Mouse (Mus musculus): ENCODE data around the gene Prkg1. TPM values are rescaled to one million over a fixed set of nuclear protein-coding genes. Genes with fewer than 3 reads are reported as not detected.

The Prkg1 gene
- polyA plus RNA-seq, 1 experiment = 7.3 TPM

DNA sequence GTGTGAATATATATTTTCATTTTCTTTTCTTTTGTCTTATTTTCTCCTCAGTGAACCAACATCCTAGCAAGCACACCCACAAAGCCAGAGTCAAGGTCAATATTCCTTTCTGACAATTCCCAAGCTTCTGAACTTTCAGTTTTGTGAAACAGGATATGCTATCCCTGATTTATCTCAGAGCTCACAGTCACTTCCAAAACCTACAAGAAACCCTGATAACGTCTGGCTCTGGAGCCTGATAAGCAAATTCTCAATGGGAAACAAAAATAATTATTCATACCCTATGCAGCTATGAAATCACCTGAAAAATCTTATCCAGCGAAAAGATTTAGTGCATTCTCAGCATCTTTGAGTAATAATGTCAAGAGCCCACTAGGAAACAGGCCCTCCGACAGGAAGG, 5.0 kb downstream of the Prkg1 start:
- 77% methylated on average over 3 of the region's 3 CpGs for WGBS
- Histone ChIP-seq H3K27ac (ENCODE audit: insufficient read depth, low read length) (no peak overlapping the region), H3K27me3 (ENCODE audit: control insufficient read depth, insufficient read depth, low read length) (peaks cover 5% of the 10 kb centered on the region; the same call in 1 of the 2 replicates), H3K4me1 (ENCODE audit: control insufficient read depth, insufficient read depth, low read length) (no peaks in the 10 kb centered on the region), H3K4me3 (replicated peaks; ENCODE audit: insufficient read depth, low read depth, low read length) (no peak overlapping the region)
- DNase-seq = no peak
- TF ChIP-seq CTCF (IDR thresholded peaks at IDR 0.05; ENCODE audit: borderline replicate concordance, insufficient read depth, low read depth, low read length) (no peak), POLR2A (IDR thresholded peaks at IDR 0.05; ENCODE audit: borderline replicate concordance, insufficient read depth, low read length) (no peak)

DNA sequence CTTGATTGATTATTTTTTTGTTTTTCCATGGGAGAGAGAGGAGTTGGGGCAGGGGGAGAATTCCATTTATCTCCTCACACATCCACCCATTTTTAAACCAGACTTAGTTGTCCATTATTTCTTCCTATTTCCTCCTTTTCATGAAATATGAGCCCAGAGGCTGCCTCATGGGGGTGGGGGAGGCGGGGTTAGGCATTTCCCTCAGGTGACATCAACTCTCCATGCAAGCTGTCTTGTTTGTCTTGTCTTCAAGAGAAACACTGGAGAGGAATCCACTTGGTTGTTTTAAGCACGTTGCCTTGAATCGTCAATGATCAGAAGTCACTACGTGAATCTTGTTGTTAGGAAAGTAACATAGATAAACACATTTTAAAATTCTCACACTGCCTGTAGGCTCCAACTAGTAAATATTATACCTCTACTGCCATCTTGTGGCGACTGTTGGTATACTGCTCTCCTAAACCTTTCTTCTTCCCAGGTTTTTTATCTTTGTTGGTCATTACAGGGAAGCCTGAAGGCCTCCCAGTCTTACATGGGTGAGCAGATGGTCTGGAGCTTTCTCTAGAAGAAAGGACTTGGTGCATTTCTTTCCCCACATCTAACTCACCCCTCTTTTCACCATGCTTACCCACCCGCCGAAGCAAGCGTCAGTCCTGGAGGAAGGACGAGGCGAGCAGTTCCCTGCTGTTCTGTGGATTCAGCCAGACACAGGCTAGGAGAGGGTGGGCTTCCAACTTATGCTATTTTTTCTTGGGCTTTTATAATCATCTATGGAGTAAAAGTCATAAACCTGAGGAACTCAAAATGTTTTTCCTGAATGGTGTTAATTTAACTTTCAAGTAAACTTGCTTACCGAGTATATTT, 8.7 kb downstream of the Prkg1 start:
- peak; percentile 22 to 27 for DNase-seq
- Histone ChIP-seq H3K27ac (ENCODE audit: insufficient read depth, low read length) (no peak overlapping the region), H3K27me3 (ENCODE audit: control insufficient read depth, insufficient read depth, low read length) (no peaks in the 10 kb centered on the region; the same call in 1 of the 2 replicates), H3K4me3 (replicated peaks; ENCODE audit: insufficient read depth, low read depth, low read length) (no peak overlapping the region), H3K4me1 (ENCODE audit: control insufficient read depth, insufficient read depth, low read length) (no peaks in the 10 kb centered on the region)
- TF ChIP-seq POLR2A (IDR thresholded peaks at IDR 0.05; ENCODE audit: borderline replicate concordance, insufficient read depth, low read length) (no peak), CTCF (IDR thresholded peaks at IDR 0.05; ENCODE audit: borderline replicate concordance, insufficient read depth, low read depth, low read length) (no peak)
- 38% methylated on average over 11 of the region's 11 CpGs for WGBS

GRCm38 (mm10) chr19:31754642-31755287, 10.1 kb downstream of the Prkg1 start:
- Histone ChIP-seq H3K27me3 (ENCODE audit: control insufficient read depth, insufficient read depth, low read length) (no peaks in the 10 kb centered on the region), H3K4me3 (replicated peaks; ENCODE audit: insufficient read depth, low read depth, low read length) (no peak overlapping the region), H3K4me1 (ENCODE audit: control insufficient read depth, insufficient read depth, low read length) (no peaks in the 10 kb centered on the region), H3K27ac (ENCODE audit: insufficient read depth, low read length) (no peak overlapping the region)
- TF ChIP-seq CTCF (IDR thresholded peaks at IDR 0.05; ENCODE audit: borderline replicate concordance, insufficient read depth, low read depth, low read length) = no peak
- no peak for TF ChIP-seq POLR2A (IDR thresholded peaks at IDR 0.05; ENCODE audit: borderline replicate concordance, insufficient read depth, low read length)
- no peak for DNase-seq
- 58% methylated on average over 9 of the region's 9 CpGs for WGBS

DNA sequence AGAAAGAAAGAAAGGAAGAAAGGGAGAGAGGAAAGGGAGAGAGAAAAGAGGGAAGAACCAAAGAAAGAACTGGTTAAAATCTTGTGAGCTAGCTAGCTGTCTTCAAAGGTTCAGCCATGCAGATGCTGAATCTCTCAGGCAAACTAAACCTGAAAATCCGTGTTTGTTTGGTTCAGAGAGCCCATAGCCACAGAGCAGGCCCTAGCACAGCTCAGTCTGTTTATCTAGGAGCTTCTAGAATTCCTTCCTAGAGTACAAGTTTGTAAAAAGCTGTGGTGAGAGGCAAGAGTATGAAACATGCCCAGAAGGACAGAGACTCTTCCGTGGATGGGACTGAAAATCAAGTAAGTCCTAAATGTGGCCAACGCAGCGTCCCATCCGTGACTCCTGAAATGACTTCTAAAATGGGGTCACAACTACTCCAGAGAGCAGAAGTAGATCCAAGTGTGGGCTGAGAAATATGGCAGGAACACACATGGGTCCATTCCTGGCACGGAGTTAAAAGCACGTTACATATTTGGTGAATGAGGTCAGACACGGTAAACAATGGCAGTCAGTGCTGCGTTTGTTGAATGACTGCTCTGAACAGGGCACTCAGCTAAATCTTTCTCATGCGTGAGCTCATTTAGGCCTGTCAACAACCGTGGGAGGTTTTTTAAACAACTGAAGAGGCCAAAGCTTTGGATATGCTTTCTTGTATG, 13.7 kb downstream of the Prkg1 start:
- TF ChIP-seq CTCF (IDR thresholded peaks at IDR 0.05; ENCODE audit: borderline replicate concordance, insufficient read depth, low read depth, low read length) (no peak), POLR2A (IDR thresholded peaks at IDR 0.05; ENCODE audit: borderline replicate concordance, insufficient read depth, low read length) (no peak)
- H3K27me3 ChIP-seq (ENCODE audit: control insufficient read depth, insufficient read depth, low read length) = no peaks in the 10 kb centered on the region
- H3K27ac ChIP-seq (ENCODE audit: insufficient read depth, low read length) = no peak overlapping the region
- no peaks in the 10 kb centered on the region for H3K4me1 ChIP-seq (ENCODE audit: control insufficient read depth, insufficient read depth, low read length)
- DNase-seq = no peak
- WGBS = 48% methylated on average over 11 of the region's 11 CpGs
- no peak overlapping the region for H3K4me3 ChIP-seq (replicated peaks; ENCODE audit: insufficient read depth, low read depth, low read length)

GRCm38 (mm10) chr19:31746635-31747034, 18.2 kb downstream of the Prkg1 start:
- Histone ChIP-seq H3K4me3 (replicated peaks; ENCODE audit: insufficient read depth, low read depth, low read length) (no peak overlapping the region), H3K27me3 (ENCODE audit: control insufficient read depth, insufficient read depth, low read length) (no peaks in the 10 kb centered on the region), H3K4me1 (ENCODE audit: control insufficient read depth, insufficient read depth, low read length) (no peaks in the 10 kb centered on the region), H3K27ac (ENCODE audit: insufficient read depth, low read length) (no peak overlapping the region)
- TF ChIP-seq CTCF (IDR thresholded peaks at IDR 0.05; ENCODE audit: borderline replicate concordance, insufficient read depth, low read depth, low read length) (peak; percentile 8; the same call in 1 of the 2 replicates), POLR2A (IDR thresholded peaks at IDR 0.05; ENCODE audit: borderline replicate concordance, insufficient read depth, low read length) (no peak)
- peak in 1 of 2 experiments; percentile 17 for DNase-seq
- 11% methylated on average over 2 of the region's 2 CpGs for WGBS

DNA sequence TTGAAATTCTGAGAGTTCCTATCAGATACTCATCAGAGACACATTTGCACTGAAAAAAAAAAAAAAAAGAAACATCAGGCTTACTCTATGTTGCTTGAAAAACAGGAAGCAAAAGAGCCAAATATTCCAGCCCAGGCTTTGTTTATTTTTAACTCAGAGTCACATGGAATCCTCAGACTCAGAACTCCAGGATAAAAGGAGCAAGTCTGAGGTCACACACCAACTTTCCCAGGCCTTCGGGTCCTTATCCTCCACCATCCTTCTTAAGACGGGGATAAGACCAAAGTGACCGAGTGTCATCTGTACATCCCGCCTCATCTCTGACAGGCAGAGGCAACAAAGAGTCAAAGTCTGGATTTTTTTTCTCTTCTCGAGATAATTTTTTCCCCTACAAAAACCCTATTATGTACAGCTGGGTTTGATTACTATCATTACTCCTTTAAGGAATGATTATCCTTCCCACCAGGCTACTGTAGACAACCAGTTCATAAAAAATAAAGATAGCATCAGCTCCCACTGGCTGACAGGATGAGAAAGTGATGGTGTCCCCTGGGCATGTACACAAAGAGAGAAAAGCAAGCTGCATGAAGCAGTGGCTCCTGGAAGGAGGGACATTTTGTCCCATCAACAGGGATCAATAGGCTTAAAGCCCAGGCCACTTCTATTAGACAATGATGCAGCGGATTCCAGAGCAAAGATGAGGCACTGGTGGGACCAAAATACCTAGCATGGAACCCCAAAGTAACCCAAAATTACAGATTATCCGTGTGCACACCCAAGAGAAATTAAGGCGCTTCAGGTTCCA, 21.4 kb downstream of the Prkg1 start:
- no peaks in the 10 kb centered on the region for H3K4me1 ChIP-seq (ENCODE audit: control insufficient read depth, insufficient read depth, low read length)
- no peak overlapping the region for H3K4me3 ChIP-seq (replicated peaks; ENCODE audit: insufficient read depth, low read depth, low read length)
- no peak for TF ChIP-seq CTCF (IDR thresholded peaks at IDR 0.05; ENCODE audit: borderline replicate concordance, insufficient read depth, low read depth, low read length)
- WGBS = 81% methylated on average over 8 of the region's 8 CpGs
- H3K27ac ChIP-seq (ENCODE audit: insufficient read depth, low read length) = no peak overlapping the region
- no peaks in the 10 kb centered on the region for H3K27me3 ChIP-seq (ENCODE audit: control insufficient read depth, insufficient read depth, low read length)
- DNase-seq = no peak

DNA sequence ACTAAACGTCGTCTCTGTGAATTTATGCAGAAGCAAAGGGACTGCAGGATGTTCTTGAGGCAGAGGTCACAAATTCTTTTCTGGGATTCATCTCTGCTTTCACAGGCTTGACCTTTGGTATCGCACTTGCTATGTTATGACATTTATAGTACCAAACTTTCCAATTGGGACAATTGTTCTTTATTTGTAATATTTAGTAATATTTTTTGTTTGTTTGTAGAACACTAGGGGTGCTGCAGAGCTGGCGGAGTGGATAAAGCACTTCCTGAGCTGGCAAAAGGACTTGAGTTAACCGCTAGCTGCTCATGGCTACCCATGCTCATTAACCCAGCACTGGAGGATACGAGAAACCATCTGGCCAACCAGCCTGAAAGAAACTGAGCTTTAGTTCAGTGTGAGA, 49.9 kb downstream of the Prkg1 start:
- no peak for TF ChIP-seq POLR2A (IDR thresholded peaks at IDR 0.05; ENCODE audit: borderline replicate concordance, insufficient read depth, low read length)
- TF ChIP-seq CTCF (IDR thresholded peaks at IDR 0.05; ENCODE audit: borderline replicate concordance, insufficient read depth, low read depth, low read length) = no peak
- Histone ChIP-seq H3K4me3 (replicated peaks; ENCODE audit: insufficient read depth, low read depth, low read length) (no peak overlapping the region), H3K27me3 (ENCODE audit: control insufficient read depth, insufficient read depth, low read length) (no peaks in the 10 kb centered on the region), H3K4me1 (ENCODE audit: control insufficient read depth, insufficient read depth, low read length) (no peaks in the 10 kb centered on the region), H3K27ac (ENCODE audit: insufficient read depth, low read length) (no peak overlapping the region)
- no peak for DNase-seq
- WGBS = 77% methylated on average over 6 of the region's 6 CpGs

Measured in cerebellum, adult 2 months (tissue).